Mouse (Mus musculus) liver, embryonic 14.5 days (tissue): ENCODE results near the gene Nhsl2.

Experiments
- CTCF ChIP-seq: IDR thresholded peaks from 2 replicates; pipeline ENCODE4 v1.5.1; 2016; ENCODE audit warnings: antibody characterized with exemption, low read depth, control low read depth
- EP300 ChIP-seq: IDR thresholded peaks from 2 replicates; pipeline ENCODE4 v1.6.1; 2016; ENCODE audit warnings: antibody characterized with exemption, low read depth

DNA sequence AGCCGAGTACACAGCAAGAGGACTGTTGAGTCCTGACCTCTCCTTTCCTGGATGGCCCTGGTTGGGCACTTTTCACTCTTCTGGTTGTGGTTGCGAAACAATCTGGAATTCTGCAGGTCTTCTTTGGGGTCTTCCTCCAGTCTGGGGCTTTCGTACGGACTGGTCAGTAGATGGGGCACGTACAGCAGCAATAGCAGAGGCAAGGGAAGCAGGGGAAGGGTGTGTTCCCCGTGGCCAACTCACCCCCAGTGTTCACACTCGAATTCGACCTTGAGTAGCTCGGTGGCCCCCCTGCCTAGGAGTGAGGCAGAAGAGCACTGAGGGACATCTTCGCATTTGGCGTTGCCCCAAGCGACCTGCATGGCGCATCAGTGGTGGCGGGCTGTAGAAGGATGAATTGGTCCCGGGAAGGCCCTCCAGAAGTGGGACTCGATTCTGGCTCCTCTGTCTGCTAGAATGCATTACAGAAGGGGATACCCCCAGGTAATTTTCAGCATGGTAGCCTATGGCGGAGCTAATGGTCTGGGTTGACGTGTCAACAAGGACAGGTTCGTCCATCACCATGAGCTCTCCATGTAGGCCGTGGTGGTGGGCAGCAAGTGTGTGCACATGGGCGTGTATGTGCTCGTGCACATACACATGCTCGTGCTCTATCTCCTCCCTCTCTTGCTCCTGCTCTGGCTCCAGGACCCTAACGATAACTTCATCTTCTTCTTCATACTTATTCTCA lies 219.8 kb downstream of the Nhsl2 start:
- TF ChIP-seq CTCF (no peak), EP300 (no peak)
